Mouse (Mus musculus): ENCODE data around the gene Ky. TPM values are rescaled to one million over a fixed set of nuclear protein-coding genes. Genes with fewer than 3 reads are reported as not detected.

Gene Ky
- polyA plus RNA-seq, 1 experiment from 2014 or later, result 0.57 TPM

DNA sequence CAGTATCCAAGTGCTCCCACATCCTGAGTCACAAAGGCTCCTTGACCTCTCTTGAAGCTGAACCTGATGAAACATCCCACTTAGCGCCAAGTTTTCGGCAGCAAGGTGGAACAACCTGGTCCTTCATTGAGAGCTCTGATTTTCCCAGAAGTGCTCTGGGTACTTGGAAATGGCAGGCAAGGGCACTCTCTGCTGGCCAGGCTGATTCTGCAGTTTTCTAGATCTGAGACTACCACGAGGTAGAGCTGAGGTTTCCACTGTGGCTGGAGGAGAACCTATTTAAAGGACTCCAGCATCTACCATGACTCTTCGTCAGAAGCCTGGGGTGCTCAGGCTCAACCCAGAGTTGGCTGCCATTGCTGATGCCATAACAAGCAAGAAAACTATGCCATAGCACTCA lies 8.0 kb downstream of the Ky start:
- H3K9me3 ChIP-seq (ENCODE audit: control insufficient read depth, low read length), result no peaks in the 10 kb centered on the region
- no peak overlapping the region for H3K27ac ChIP-seq (ENCODE audit: low read depth)
- no peak overlapping the region for H3K9ac ChIP-seq (ENCODE audit: low read length)
- ATAC-seq (replicated peaks; ENCODE audit: low FRiP score, low TSS enrichment, low read depth), result no peak
- WGBS, result 75% methylated on average over 4 of the region's 4 CpGs
- H3K4me3 ChIP-seq (ENCODE audit: low read depth, low read length), result no peak overlapping the region
- H3K4me2 ChIP-seq (ENCODE audit: low read length), result no peak overlapping the region
- no peaks in the 10 kb centered on the region for H3K27me3 ChIP-seq (replicated peaks; ENCODE audit: control insufficient read depth, insufficient read depth, low read length)
- H3K4me1 ChIP-seq (replicated peaks; ENCODE audit: control insufficient read depth, insufficient read depth, low read length), result no peaks in the 10 kb centered on the region
- H3K36me3 ChIP-seq (ENCODE audit: control insufficient read depth, insufficient read depth, low read length), result no peaks in the 10 kb centered on the region
- no peak for DNase-seq (ENCODE audit: low spot score)

DNA sequence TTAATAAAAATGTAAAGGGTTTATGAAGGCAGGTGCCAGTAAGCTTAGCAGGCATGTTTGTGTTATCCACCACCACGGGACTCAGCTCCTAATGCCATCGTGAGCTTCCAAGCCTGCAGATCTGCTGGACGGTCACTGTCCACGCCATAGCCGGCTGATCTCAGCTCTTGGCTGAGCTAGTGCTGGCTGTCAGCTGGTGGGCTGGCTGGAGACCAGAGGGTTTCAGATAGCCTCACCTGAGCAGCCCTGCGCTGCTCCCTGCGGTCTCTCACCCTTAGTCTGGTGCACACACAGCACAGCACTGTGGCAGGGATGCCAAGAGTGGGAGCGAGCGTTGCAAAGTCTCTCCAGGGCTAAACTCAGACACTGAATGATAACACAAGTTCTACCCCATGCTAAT lies 12.9 kb downstream of the Ky start:
- ATAC-seq (replicated peaks; ENCODE audit: low FRiP score, low TSS enrichment, low read depth) (no peak), DNase-seq (ENCODE audit: low spot score) (no peak)
- WGBS, result 89% methylated on average over 9 of the region's 9 CpGs
- H3K4me3 ChIP-seq (ENCODE audit: low read depth, low read length), result no peak overlapping the region
- H3K27ac ChIP-seq (ENCODE audit: low read depth), result no peak overlapping the region
- no peaks in the 10 kb centered on the region for H3K4me1 ChIP-seq (replicated peaks; ENCODE audit: control insufficient read depth, insufficient read depth, low read length)
- H3K4me2 ChIP-seq (ENCODE audit: low read length), result no peak overlapping the region
- H3K9ac ChIP-seq (ENCODE audit: low read length), result no peak overlapping the region
- H3K9me3 ChIP-seq (ENCODE audit: control insufficient read depth, low read length), result no peaks in the 10 kb centered on the region
- no peaks in the 10 kb centered on the region for H3K36me3 ChIP-seq (ENCODE audit: control insufficient read depth, insufficient read depth, low read length)
- no peaks in the 10 kb centered on the region for H3K27me3 ChIP-seq (replicated peaks; ENCODE audit: control insufficient read depth, insufficient read depth, low read length)

DNA sequence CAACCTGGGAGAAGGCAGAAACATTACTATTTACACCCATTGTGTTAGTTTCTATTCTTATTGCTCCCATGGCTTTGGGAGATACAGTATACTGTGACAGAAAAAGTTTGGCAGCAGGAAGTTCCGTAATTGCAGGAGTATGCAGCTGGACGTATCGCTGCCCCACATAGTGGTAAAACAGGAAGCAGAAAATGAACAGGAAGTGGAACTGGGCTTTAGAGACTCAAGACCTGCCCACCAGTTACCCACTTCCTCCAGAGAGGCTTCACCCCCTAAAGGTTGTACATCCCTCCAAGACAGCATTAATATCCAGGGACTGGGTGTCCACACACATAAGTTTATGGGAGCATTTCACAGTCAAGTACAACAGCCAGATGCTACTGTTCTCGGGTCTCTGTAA lies 15.8 kb downstream of the Ky start:
- 79% methylated on average over 4 of the region's 4 CpGs for WGBS
- Histone ChIP-seq H3K9ac (ENCODE audit: low read length) (no peak overlapping the region), H3K4me3 (ENCODE audit: low read depth, low read length) (no peak overlapping the region), H3K36me3 (ENCODE audit: control insufficient read depth, insufficient read depth, low read length) (no peaks in the 10 kb centered on the region), H3K4me2 (ENCODE audit: low read length) (no peak overlapping the region), H3K27me3 (replicated peaks; ENCODE audit: control insufficient read depth, insufficient read depth, low read length) (no peaks in the 10 kb centered on the region), H3K4me1 (replicated peaks; ENCODE audit: control insufficient read depth, insufficient read depth, low read length) (no peaks in the 10 kb centered on the region), H3K9me3 (ENCODE audit: control insufficient read depth, low read length) (no peaks in the 10 kb centered on the region), H3K27ac (ENCODE audit: low read depth) (no peak overlapping the region)
- ATAC-seq (replicated peaks; ENCODE audit: low FRiP score, low TSS enrichment, low read depth) (no peak), DNase-seq (ENCODE audit: low spot score) (no peak)

DNA sequence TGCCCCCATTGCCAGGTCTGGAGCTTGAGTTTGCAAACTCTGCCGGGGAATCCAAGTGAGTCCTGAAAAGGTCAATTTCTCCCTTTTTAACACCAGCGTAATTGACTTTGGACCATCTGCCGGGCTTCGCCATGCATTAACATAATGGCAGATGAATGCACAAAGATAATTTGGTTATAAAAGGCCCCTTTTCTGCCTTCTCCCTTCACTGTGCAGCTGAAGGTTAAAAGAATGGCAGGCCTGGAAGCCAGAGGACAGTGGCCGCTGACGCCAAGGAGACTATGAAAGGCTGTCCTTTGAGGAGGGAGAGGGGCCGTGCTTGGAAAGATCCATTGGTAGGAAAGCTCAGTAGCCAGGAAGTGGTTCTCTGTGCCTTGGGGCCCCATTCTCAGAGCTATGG lies 22.6 kb downstream of the Ky start:
- Histone ChIP-seq H3K4me3 (ENCODE audit: low read depth, low read length) (no peak overlapping the region), H3K27ac (ENCODE audit: low read depth) (no peak overlapping the region), H3K4me1 (replicated peaks; ENCODE audit: control insufficient read depth, insufficient read depth, low read length) (no peaks in the 10 kb centered on the region), H3K9me3 (ENCODE audit: control insufficient read depth, low read length) (no peaks in the 10 kb centered on the region), H3K9ac (ENCODE audit: low read length) (no peak overlapping the region), H3K27me3 (replicated peaks; ENCODE audit: control insufficient read depth, insufficient read depth, low read length) (no peaks in the 10 kb centered on the region), H3K4me2 (ENCODE audit: low read length) (no peak overlapping the region), H3K36me3 (ENCODE audit: control insufficient read depth, insufficient read depth, low read length) (no peaks in the 10 kb centered on the region)
- DNase-seq (ENCODE audit: low spot score) (no peak), ATAC-seq (replicated peaks; ENCODE audit: low FRiP score, low TSS enrichment, low read depth) (no peak)
- 85% methylated on average over 7 of the region's 7 CpGs for WGBS

GRCm38 (mm10) chr9:102528561-102528960 lies 23.0 kb downstream of the Ky start:
- ATAC-seq (replicated peaks; ENCODE audit: low FRiP score, low TSS enrichment, low read depth) (no peak), DNase-seq (ENCODE audit: low spot score) (no peak)
- Histone ChIP-seq H3K36me3 (ENCODE audit: control insufficient read depth, insufficient read depth, low read length) (no peaks in the 10 kb centered on the region), H3K9me3 (ENCODE audit: control insufficient read depth, low read length) (no peaks in the 10 kb centered on the region), H3K4me1 (replicated peaks; ENCODE audit: control insufficient read depth, insufficient read depth, low read length) (no peaks in the 10 kb centered on the region), H3K27ac (ENCODE audit: low read depth) (no peak overlapping the region), H3K27me3 (replicated peaks; ENCODE audit: control insufficient read depth, insufficient read depth, low read length) (no peaks in the 10 kb centered on the region), H3K4me2 (ENCODE audit: low read length) (no peak overlapping the region), H3K9ac (ENCODE audit: low read length) (no peak overlapping the region), H3K4me3 (ENCODE audit: low read depth, low read length) (no peak overlapping the region)
- 89% methylated on average over 7 of the region's 7 CpGs for WGBS

DNA sequence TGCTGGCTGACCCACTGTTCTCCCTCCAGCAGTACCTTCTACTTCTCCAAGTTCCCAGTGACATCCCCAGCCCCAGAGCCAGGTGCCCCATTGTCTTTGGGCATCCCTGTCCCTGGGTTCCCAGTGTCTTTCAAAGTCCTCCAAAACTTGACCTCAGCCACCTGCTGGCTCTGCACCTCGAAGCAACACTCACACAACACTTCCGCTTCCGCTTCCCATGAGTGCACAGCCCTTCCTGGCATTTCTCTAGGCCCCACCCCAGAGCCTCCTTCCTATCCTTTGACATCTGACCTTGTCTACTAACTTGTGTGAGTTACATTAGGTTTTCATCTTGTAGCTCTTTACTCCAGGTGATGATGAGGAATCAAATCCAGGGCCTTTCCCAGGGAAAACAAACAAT lies 23.5 kb downstream of the Ky start:
- Histone ChIP-seq H3K9ac (ENCODE audit: low read length) (no peak overlapping the region), H3K27me3 (replicated peaks; ENCODE audit: control insufficient read depth, insufficient read depth, low read length) (no peaks in the 10 kb centered on the region), H3K4me1 (replicated peaks; ENCODE audit: control insufficient read depth, insufficient read depth, low read length) (no peaks in the 10 kb centered on the region), H3K9me3 (ENCODE audit: control insufficient read depth, low read length) (no peaks in the 10 kb centered on the region), H3K4me3 (ENCODE audit: low read depth, low read length) (no peak overlapping the region), H3K27ac (ENCODE audit: low read depth) (no peak overlapping the region), H3K36me3 (ENCODE audit: control insufficient read depth, insufficient read depth, low read length) (no peaks in the 10 kb centered on the region), H3K4me2 (ENCODE audit: low read length) (no peak overlapping the region)
- ATAC-seq (replicated peaks; ENCODE audit: low FRiP score, low TSS enrichment, low read depth) (no peak), DNase-seq (ENCODE audit: low spot score) (no peak)
- 79% methylated on average over 3 of the region's 3 CpGs for WGBS

DNA sequence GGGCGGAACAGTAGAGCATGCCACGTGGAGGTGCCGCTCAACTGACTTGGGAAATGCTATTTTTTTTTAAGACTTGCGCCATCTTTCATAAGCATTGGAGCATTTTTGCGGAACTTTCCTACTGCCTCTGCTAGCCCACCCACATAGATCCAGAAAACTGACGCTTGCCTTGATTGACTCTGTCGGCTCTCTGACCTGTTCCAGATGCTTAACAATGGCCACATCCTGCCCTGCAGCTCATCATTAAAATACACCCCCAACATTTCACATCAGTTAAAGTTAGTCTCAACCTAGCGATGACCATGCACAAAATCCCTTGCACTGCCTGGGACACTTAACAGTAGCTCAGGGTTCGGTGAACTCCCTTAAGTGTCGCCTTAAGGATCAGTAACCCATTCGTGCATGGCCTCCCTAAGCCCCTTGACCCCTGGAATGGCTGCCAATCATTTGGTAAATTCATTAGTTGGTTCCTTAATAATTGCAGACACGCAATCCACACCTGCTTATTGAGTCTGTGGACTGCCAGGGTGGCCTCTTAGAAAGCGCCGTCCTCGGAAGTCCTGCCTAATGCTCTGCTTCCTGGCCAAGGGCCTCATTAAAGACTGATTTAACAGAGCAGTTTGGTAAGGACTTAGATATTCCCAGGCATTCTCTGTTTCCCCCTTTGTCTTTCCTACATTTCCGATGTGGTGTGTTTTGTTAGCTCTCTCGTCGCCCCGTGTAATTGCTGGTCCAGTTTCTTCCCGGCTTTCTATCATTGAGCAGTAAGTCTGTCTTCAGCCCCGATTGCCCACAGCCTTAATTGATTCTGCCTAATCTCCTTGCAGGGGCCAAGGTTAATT lies 25.7 kb downstream of the Ky start:
- no peak for ATAC-seq (replicated peaks; ENCODE audit: low FRiP score, low TSS enrichment, low read depth)
- H3K4me1 ChIP-seq (replicated peaks; ENCODE audit: control insufficient read depth, insufficient read depth, low read length), result no peaks in the 10 kb centered on the region
- no peak for DNase-seq (ENCODE audit: low spot score)
- no peaks in the 10 kb centered on the region for H3K36me3 ChIP-seq (ENCODE audit: control insufficient read depth, insufficient read depth, low read length)
- H3K9ac ChIP-seq (ENCODE audit: low read length), result no peak overlapping the region
- H3K4me2 ChIP-seq (ENCODE audit: low read length), result no peak overlapping the region
- no peaks in the 10 kb centered on the region for H3K9me3 ChIP-seq (ENCODE audit: control insufficient read depth, low read length)
- H3K27ac ChIP-seq (ENCODE audit: low read depth), result no peak overlapping the region
- no peaks in the 10 kb centered on the region for H3K27me3 ChIP-seq (replicated peaks; ENCODE audit: control insufficient read depth, insufficient read depth, low read length)
- H3K4me3 ChIP-seq (ENCODE audit: low read depth, low read length), result no peak overlapping the region
- WGBS, result 63% methylated on average over 21 of the region's 21 CpGs

DNA sequence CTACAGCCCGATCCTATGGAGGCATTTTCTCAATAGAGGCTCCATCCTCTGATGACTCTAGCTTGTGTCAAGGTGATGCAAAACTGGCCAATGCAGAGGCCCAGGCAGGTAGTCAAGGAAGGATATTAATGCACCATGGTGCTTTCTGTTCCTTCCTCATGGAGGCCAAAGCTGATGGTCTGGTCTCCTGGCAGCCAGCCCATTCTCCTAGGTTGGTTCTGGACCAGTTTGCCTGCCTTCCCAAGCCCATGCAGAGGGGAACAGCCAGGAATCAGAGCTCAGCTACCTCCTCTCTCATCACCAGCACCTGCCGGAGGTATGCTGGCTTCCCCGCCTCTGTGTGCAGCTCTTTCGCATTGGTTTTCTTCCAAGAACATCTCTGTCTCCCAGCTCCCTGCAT lies 31.4 kb downstream of the Ky start:
- Histone ChIP-seq H3K27me3 (replicated peaks; ENCODE audit: control insufficient read depth, insufficient read depth, low read length) (no peaks in the 10 kb centered on the region), H3K4me1 (replicated peaks; ENCODE audit: control insufficient read depth, insufficient read depth, low read length) (no peaks in the 10 kb centered on the region), H3K9ac (ENCODE audit: low read length) (no peak overlapping the region), H3K27ac (ENCODE audit: low read depth) (no peak overlapping the region), H3K36me3 (ENCODE audit: control insufficient read depth, insufficient read depth, low read length) (no peaks in the 10 kb centered on the region), H3K4me2 (ENCODE audit: low read length) (no peak overlapping the region), H3K9me3 (ENCODE audit: control insufficient read depth, low read length) (no peaks in the 10 kb centered on the region), H3K4me3 (ENCODE audit: low read depth, low read length) (no peak overlapping the region)
- DNase-seq (ENCODE audit: low spot score), result no peak
- WGBS, result 86% methylated on average over 4 of the region's 4 CpGs
- no peak for ATAC-seq (replicated peaks; ENCODE audit: low FRiP score, low TSS enrichment, low read depth)

GRCm38 (mm10) chr9:102539699-102540098 lies 34.1 kb downstream of the Ky start:
- 48% methylated on average over 7 of the region's 7 CpGs for WGBS
- no peaks in the 10 kb centered on the region for H3K27me3 ChIP-seq (replicated peaks; ENCODE audit: control insufficient read depth, insufficient read depth, low read length)
- H3K4me3 ChIP-seq (ENCODE audit: low read depth, low read length), result no peak overlapping the region

More at GRCm38 (mm10) chr9:102539699-102540098, 34.1 kb downstream of the Ky start:
- Histone ChIP-seq H3K4me1 (replicated peaks; ENCODE audit: control insufficient read depth, insufficient read depth, low read length) (no peaks in the 10 kb centered on the region), H3K4me2 (ENCODE audit: low read length) (no peak overlapping the region), H3K36me3 (ENCODE audit: control insufficient read depth, insufficient read depth, low read length) (no peaks in the 10 kb centered on the region), H3K9ac (ENCODE audit: low read length) (no peak overlapping the region), H3K27ac (ENCODE audit: low read depth) (no peak overlapping the region), H3K9me3 (ENCODE audit: control insufficient read depth, low read length) (no peaks in the 10 kb centered on the region)
- DNase-seq (ENCODE audit: low spot score) (no peak), ATAC-seq (replicated peaks; ENCODE audit: low FRiP score, low TSS enrichment, low read depth) (no peak)
